Mouse (Mus musculus) embryo, embryonic 11 days (tissue): ENCODE data around the gene Mrgprb2.

ENCODE experiments used
- DNase-seq: peaks from one replicate; pipeline ENCODE4 v3.0.0-alpha.2; 2015

Gene Mrgprb2

DNA sequence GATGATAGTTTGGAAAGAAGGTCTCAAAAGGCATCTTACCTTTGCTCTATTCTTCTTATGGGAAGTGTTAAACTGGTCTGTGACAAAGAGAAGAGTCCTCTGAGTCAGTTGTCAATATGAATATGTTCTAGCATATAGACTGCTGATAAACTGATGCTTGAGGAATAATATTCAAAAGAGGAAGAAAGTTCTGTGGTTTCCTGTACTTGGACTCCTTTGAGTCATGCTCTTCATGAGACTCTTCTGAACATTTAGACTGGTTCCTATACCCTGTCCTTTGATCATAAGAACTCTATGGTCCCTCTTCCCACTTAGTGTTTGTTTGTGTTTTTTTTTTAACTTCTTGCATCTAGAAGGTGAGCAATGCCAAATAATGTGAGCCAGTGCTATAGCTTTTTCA lies at the start of gene Mrgprb2:
Gene Mrgprb2, minus strand, starts transcription at position 101 of the 400 bp plus-strand sequence.
- no peak for DNase-seq
